Mouse (Mus musculus): Measurements from ENCODE around the gene Fkbp8.

Gene Fkbp8

GRCm38 (mm10) chr8:70558983-70559382 lies 31.5 kb downstream of the Fkbp8 start:
- no peak for DNase-seq (ENCODE audit: low read depth)

- no peak for DNase-seq (ENCODE audit: low read depth)
These were observed 32.6 kb downstream of the Fkbp8 start for GRCm38 (mm10) chr8:70560096-70560495.

- no peak for DNase-seq (ENCODE audit: low read depth)
These were observed 33.0 kb downstream of the Fkbp8 start for GRCm38 (mm10) chr8:70560564-70560963.

GRCm38 (mm10) chr8:70561357-70561756 lies 33.8 kb downstream of the Fkbp8 start:
- DNase-seq (ENCODE audit: low read depth): no peak

GRCm38 (mm10) chr8:70561809-70562535 lies 34.4 kb downstream of the Fkbp8 start:
- no peak for DNase-seq (ENCODE audit: low read depth)

- no peak for DNase-seq (ENCODE audit: low read depth)
These were observed 35.3 kb downstream of the Fkbp8 start for GRCm38 (mm10) chr8:70562802-70563201.

- no peak for DNase-seq (ENCODE audit: low read depth)
These were observed 36.4 kb downstream of the Fkbp8 start for GRCm38 (mm10) chr8:70563763-70564387.

GRCm38 (mm10) chr8:70564696-70565235 lies 37.2 kb downstream of the Fkbp8 start:
- no peak for DNase-seq (ENCODE audit: low read depth)

- DNase-seq (ENCODE audit: low read depth): no peak
These were observed 38.0 kb downstream of the Fkbp8 start for GRCm38 (mm10) chr8:70565561-70565960.

- no peak for DNase-seq (ENCODE audit: low read depth)
These were observed 42.8 kb downstream of the Fkbp8 start for GRCm38 (mm10) chr8:70570360-70570759.

- DNase-seq (ENCODE audit: low read depth): no peak
These were observed 43.5 kb downstream of the Fkbp8 start for GRCm38 (mm10) chr8:70570990-70571389.

- no peak for DNase-seq (ENCODE audit: low read depth)
These were observed 46.8 kb downstream of the Fkbp8 start for GRCm38 (mm10) chr8:70574302-70574701.

GRCm38 (mm10) chr8:70574915-70575314 lies 47.4 kb downstream of the Fkbp8 start:
- DNase-seq (ENCODE audit: low read depth): no peak

GRCm38 (mm10) chr8:70577207-70577606 lies 49.7 kb downstream of the Fkbp8 start:
- DNase-seq (ENCODE audit: low read depth): no peak

- no peak for DNase-seq (ENCODE audit: low read depth)
These were observed 56.2 kb downstream of the Fkbp8 start for GRCm38 (mm10) chr8:70583476-70584387.

- DNase-seq (ENCODE audit: low read depth): no peak
These were observed 57.2 kb downstream of the Fkbp8 start for GRCm38 (mm10) chr8:70584606-70585257.
